Mouse (Mus musculus) bone marrow macrophage, adult 2 months (primary cell): ENCODE results near the gene Mad1l1.

Experiments
- CTCF ChIP-seq: IDR thresholded peaks from 2 replicates; pipeline ENCODE4 v1.5.1; 2012; ENCODE audit warnings: low read depth, mild to moderate bottlenecking, low read length, moderate library complexity
- POLR2A ChIP-seq: IDR thresholded peaks from 2 replicates; pipeline ENCODE4 v1.6.1; 2012; ENCODE audit warnings: mild to moderate bottlenecking, low read depth, low read length, borderline replicate concordance

DNA sequence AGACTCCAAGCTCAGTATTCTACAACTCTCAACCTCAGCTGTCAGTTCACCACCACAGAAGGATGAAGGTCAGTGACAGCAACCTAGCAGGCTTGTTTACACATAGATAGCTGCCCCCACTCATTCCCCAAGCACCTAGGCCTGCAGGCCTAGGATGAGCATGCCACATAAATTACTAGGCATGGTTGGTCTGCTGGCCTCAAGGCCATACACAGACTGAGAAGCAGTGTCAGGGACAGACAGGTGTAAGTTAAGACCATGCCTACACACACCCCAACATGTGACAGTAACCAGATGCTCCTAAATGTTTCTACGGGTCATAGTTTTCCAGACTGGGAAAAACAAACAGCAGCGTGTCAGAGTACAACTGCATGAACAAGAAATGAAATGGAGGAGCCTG, 48.1 kb upstream of the Mad1l1 start:
- TF ChIP-seq CTCF (no peak), POLR2A (no peak)
